ENCODE assay signal across 8 mouse cellular contexts in the genomic region with DNA sequence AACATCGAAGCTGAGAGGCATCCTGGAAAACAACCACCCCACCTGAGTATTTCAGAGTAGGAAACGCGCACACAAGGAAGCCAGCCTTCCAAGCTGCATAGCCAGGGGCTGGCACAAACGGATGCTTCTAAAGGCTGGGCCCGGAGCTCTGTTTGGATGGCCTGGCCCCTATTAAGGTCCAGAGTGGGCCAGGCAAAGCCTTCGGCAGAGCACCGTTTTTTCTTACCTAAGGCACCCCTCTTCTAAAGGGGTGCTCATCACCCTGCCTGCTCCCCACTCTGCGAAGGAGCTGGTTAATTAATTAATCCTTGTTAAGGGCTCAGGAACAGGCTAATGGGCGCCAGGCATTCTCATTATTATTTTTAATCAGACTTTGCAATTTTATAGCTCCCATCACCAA.
A peak's percentile ranks its signal among the peaks of the same experiment; 100 is the strongest.
DNase-seq lines count a peak whose midpoint lies in the region; ATAC-seq and TF ChIP-seq lines count a peak whose summit lies in the region.

No protein-coding gene starts in this region.

- no peaks in the 10 kb centered on the region for H3K27me3 ChIP-seq in kidney, postnatal 0 days (ENCODE audit: insufficient read depth, low read length)
- no peaks in the 10 kb centered on the region for H3K27me3 ChIP-seq in embryonic facial prominence, embryonic 13.5 days
- H3K27me3 ChIP-seq in hindbrain, embryonic 10.5 days (ENCODE audit: insufficient read depth, poor library complexity, severe bottlenecking) = no peaks in the 10 kb centered on the region; the same call in 1 of the 2 replicates
- H3K27me3 ChIP-seq in midbrain, embryonic 13.5 days = no peaks in the 10 kb centered on the region
- no peaks in the 10 kb centered on the region for H3K27me3 ChIP-seq in cerebellum, adult 2 months (ENCODE audit: control insufficient read depth, insufficient read depth, low read length)

- no peak overlapping the region for H3K4me3 ChIP-seq in kidney, postnatal 0 days (replicated peaks; ENCODE audit: low read depth, low read length)
- H3K4me3 ChIP-seq in embryonic facial prominence, embryonic 13.5 days = peak overlapping the region; percentile 30; the same call in 1 of the 2 replicates
- peak overlapping the region; percentile 48; the same call in 1 of the 2 replicates for H3K4me3 ChIP-seq in hindbrain, embryonic 10.5 days
- no peak overlapping the region for H3K4me3 ChIP-seq in midbrain, embryonic 13.5 days (replicated peaks)
- H3K4me3 ChIP-seq in cerebellum, adult 2 months (replicated peaks; ENCODE audit: insufficient read depth, low read depth, low read length) = no peak overlapping the region

- TF ChIP-seq CTCF in kidney, postnatal 0 days (IDR thresholded peaks at IDR 0.05; ENCODE audit: low read depth) = no peak
- TF ChIP-seq CTCF in cerebellum, adult 2 months (IDR thresholded peaks at IDR 0.05; ENCODE audit: borderline replicate concordance, insufficient read depth, low read depth, low read length) = no peak

- H3K36me3 ChIP-seq in kidney, postnatal 0 days (ENCODE audit: insufficient read depth, low read length) = no peaks in the 10 kb centered on the region
- H3K36me3 ChIP-seq in embryonic facial prominence, embryonic 13.5 days = no peaks in the 10 kb centered on the region
- H3K36me3 ChIP-seq in hindbrain, embryonic 10.5 days = no peaks in the 10 kb centered on the region
- H3K36me3 ChIP-seq in midbrain, embryonic 13.5 days = no peaks in the 10 kb centered on the region

- H3K4me1 ChIP-seq in kidney, postnatal 0 days (replicated peaks; ENCODE audit: insufficient read depth, low read length) = peaks cover 15% of the 10 kb centered on the region; the same call in 1 of the 2 replicates
- peaks cover 18% of the 10 kb centered on the region for H3K4me1 ChIP-seq in embryonic facial prominence, embryonic 13.5 days
- peaks cover 19% of the 10 kb centered on the region for H3K4me1 ChIP-seq in hindbrain, embryonic 10.5 days (replicated peaks)
- H3K4me1 ChIP-seq in midbrain, embryonic 13.5 days (replicated peaks) = peaks cover 23% of the 10 kb centered on the region
- H3K4me1 ChIP-seq in cerebellum, adult 2 months (ENCODE audit: control insufficient read depth, insufficient read depth, low read length) = peaks cover 11% of the 10 kb centered on the region; the same call in 1 of the 2 replicates

- peak overlapping the region; percentile 57 for H3K4me2 ChIP-seq in kidney, postnatal 0 days (ENCODE audit: low read length)
- peak overlapping the region; percentile 64 for H3K4me2 ChIP-seq in embryonic facial prominence, embryonic 13.5 days
- H3K4me2 ChIP-seq in midbrain, embryonic 13.5 days (replicated peaks) = peak overlapping the region; percentile 60

- no peak overlapping the region for H3K9ac ChIP-seq in kidney, postnatal 0 days (ENCODE audit: low read depth, low read length)
- H3K9ac ChIP-seq in embryonic facial prominence, embryonic 13.5 days = no peak overlapping the region
- H3K9ac ChIP-seq in midbrain, embryonic 13.5 days (replicated peaks) = no peak overlapping the region

- no peaks in the 10 kb centered on the region for H3K9me3 ChIP-seq in kidney, postnatal 0 days (replicated peaks; ENCODE audit: low read length)
- no peaks in the 10 kb centered on the region for H3K9me3 ChIP-seq in embryonic facial prominence, embryonic 13.5 days
- no peaks in the 10 kb centered on the region for H3K9me3 ChIP-seq in hindbrain, embryonic 10.5 days
- H3K9me3 ChIP-seq in midbrain, embryonic 13.5 days = no peaks in the 10 kb centered on the region

- 26% methylated on average over 9 of the region's 9 CpGs for WGBS in kidney, postnatal 0 days
- WGBS in embryonic facial prominence, embryonic 13.5 days = 20% methylated on average over 9 of the region's 9 CpGs
- 36% methylated on average over 9 of the region's 9 CpGs for WGBS in hindbrain, embryonic 10.5 days
- 28% methylated on average over 9 of the region's 9 CpGs for WGBS in midbrain, embryonic 13.5 days
- 63% methylated on average over 9 of the region's 9 CpGs for WGBS in cerebellum, adult 2 months

- DNase-seq in kidney, postnatal 0 days (ENCODE audit: low spot score) = no peak
- no peak for DNase-seq in kidney, postnatal 4 days
- DNase-seq in hindbrain, embryonic 10.5 days (ENCODE audit: low spot score) = no peak
- no peak for DNase-seq in cerebellum, adult 2 months
- no peak for DNase-seq in frontal cortex, adult 2 months (ENCODE audit: extremely low spot score in 1 of 2, low spot score in 1 of 2)
- DNase-seq in testis, postnatal 14 days (ENCODE audit: low spot score) = no peak

- no peak for TF ChIP-seq POLR2A in cerebellum, adult 2 months (IDR thresholded peaks at IDR 0.05; ENCODE audit: borderline replicate concordance, insufficient read depth, low read length)

- no peak overlapping the region for H3K27ac ChIP-seq in kidney, postnatal 0 days
- no peak overlapping the region for H3K27ac ChIP-seq in embryonic facial prominence, embryonic 13.5 days
- peak overlapping the region; percentile 68 for H3K27ac ChIP-seq in hindbrain, embryonic 10.5 days
- H3K27ac ChIP-seq in midbrain, embryonic 13.5 days = peak overlapping the region; percentile 36
- no peak overlapping the region for H3K27ac ChIP-seq in cerebellum, adult 2 months (ENCODE audit: insufficient read depth, low read length)

- ATAC-seq in kidney, postnatal 0 days (replicated peaks; ENCODE audit: low FRiP score, low read depth) = peak; percentile 10; the same call in 1 of the 2 replicates
- ATAC-seq in embryonic facial prominence, embryonic 13.5 days (ENCODE audit: insufficient number of reproducible peaks, insufficient read depth, low FRiP score, low TSS enrichment, low read depth) = no peak
- ATAC-seq in midbrain, embryonic 13.5 days = peak; percentile 62

Comparison
In these comparisons a context has a peak if more than half of its experiments do, and no peak if none do; other contexts are left out.
1. H3K27ac ChIP-seq: peak in hindbrain, embryonic 10.5 days (single experiment) and midbrain, embryonic 13.5 days (single experiment); none in kidney, postnatal 0 days (single experiment), embryonic facial prominence, embryonic 13.5 days (single experiment) and cerebellum, adult 2 months (single experiment).
2. H3K4me3 ChIP-seq: peak in embryonic facial prominence, embryonic 13.5 days (single experiment) and hindbrain, embryonic 10.5 days (single experiment); none in kidney, postnatal 0 days (single experiment), midbrain, embryonic 13.5 days (single experiment) and cerebellum, adult 2 months (single experiment).
3. Peak in every context shown above with its lines, with median percentiles within 50 percentile points of each other: H3K4me2 ChIP-seq.